Mouse (Mus musculus): ENCODE results near the gene B230118H07Rik.

- TF ChIP-seq CTCF (IDR thresholded peaks at IDR 0.05; ENCODE audit: insufficient read depth, low read length) (no peak), POLR2A (IDR thresholded peaks at IDR 0.05; ENCODE audit: borderline replicate concordance, extremely low read depth, low read depth, low read length) (no peak)
These were observed 28.4 kb downstream of the B230118H07Rik start for GRCm38 (mm10) chr2:101620899-101621298.

Measured in lung, adult 2 months (tissue).